Mouse (Mus musculus): ENCODE data around the gene Zfp575. TPM values are rescaled to one million over a fixed set of nuclear protein-coding genes. Genes with fewer than 3 reads are reported as not detected.

The Zfp575 gene
- polyA plus RNA-seq, 1 experiment from 2014 or later, result 3.0 TPM

DNA sequence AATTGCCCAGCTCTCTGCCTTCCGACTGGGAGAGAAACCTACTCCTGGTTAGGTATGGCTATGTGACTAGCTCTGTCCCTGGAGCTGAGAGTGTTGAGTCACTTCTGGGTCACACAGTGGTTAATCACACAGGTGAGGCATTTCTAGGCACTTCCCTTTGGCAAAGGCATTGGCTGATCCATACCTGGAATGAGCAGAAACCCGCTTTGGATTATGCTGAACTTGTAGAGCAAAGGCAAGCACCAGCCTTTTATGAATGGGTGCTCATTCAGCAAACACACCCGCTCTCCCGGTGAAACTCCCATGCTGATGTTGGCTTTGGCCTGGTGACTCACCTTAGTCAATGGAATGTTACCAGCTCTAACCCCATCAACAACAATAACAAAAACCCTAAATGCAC is 47.8 kb downstream of the Zfp575 start:
- no peak overlapping the region for H3K27ac ChIP-seq (ENCODE audit: low read depth, low read length)
- H3K36me3 ChIP-seq (ENCODE audit: control insufficient read depth, insufficient read depth, low read length), result peaks cover 13% of the 10 kb centered on the region; the same call in 1 of the 2 replicates
- no peaks in the 10 kb centered on the region for H3K9me3 ChIP-seq (ENCODE audit: control insufficient read depth, low read length)
- no peak overlapping the region for H3K4me2 ChIP-seq (replicated peaks; ENCODE audit: low read depth, low read length)
- ATAC-seq (ENCODE audit: low FRiP score, low TSS enrichment), result no peak
- H3K27me3 ChIP-seq (ENCODE audit: control insufficient read depth, insufficient read depth, low read length), result no peaks in the 10 kb centered on the region
- peaks cover 10% of the 10 kb centered on the region for H3K4me1 ChIP-seq (ENCODE audit: control insufficient read depth, insufficient read depth, low read length)
- whole genome bisulfite sequencing, result 95% methylated on average over 4 of the region's 4 CpGs
- H3K9ac ChIP-seq (ENCODE audit: low read depth, low read length), result no peak overlapping the region
- H3K4me3 ChIP-seq (ENCODE audit: low read length), result no peak overlapping the region

DNA sequence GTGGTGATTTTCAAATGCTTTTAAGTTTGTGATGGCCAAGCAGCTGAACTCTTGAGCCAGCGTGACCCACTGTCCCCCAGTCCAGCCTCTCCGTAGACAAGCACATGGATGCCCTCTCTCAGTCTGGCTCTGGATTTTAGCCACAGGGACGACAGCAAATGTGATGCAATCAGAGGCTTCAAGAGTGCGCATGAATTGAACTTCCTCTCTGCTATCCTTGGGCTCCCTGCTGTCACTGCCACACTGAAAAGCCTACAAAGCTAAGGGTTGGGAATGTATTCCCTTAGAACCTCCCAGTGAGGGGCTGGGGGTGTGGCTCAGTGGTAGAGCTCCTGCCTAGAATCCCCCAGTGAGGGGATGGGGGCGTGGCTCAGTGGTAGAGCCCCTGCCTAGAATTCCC is 48.7 kb downstream of the Zfp575 start:
- WGBS, result 76% methylated on average over 5 of the region's 5 CpGs
- Histone ChIP-seq H3K9ac (ENCODE audit: low read depth, low read length) (no peak overlapping the region), H3K9me3 (ENCODE audit: control insufficient read depth, low read length) (no peaks in the 10 kb centered on the region), H3K4me1 (ENCODE audit: control insufficient read depth, insufficient read depth, low read length) (peaks cover 13% of the 10 kb centered on the region), H3K36me3 (ENCODE audit: control insufficient read depth, insufficient read depth, low read length) (peaks cover 22% of the 10 kb centered on the region; the same call in 1 of the 2 replicates), H3K27ac (ENCODE audit: low read depth, low read length) (no peak overlapping the region), H3K27me3 (ENCODE audit: control insufficient read depth, insufficient read depth, low read length) (no peaks in the 10 kb centered on the region; the same call in 1 of the 2 replicates), H3K4me2 (replicated peaks; ENCODE audit: low read depth, low read length) (no peak overlapping the region), H3K4me3 (ENCODE audit: low read length) (no peak overlapping the region)
- no peak for ATAC-seq (ENCODE audit: low FRiP score, low TSS enrichment)

DNA sequence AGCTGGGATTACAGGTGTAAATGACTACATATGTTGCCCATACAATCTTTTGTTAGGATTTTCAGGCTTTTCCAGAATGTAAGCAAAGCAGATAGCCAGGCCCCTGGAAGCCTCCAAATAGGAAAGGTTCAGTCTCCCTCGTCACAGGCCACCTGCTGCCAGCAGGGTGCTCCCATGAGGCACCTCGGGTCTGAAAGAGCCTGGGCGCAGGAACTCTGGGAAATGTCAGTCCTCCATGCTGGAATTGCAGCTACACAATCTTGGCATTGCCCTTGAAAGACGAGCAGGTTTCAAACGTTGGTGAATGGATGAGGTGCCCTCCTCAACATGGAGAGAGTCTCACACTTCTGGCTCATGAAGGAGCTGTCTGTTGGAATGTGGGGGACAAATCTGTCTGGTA is 49.3 kb downstream of the Zfp575 start:
- Histone ChIP-seq H3K4me1 (ENCODE audit: control insufficient read depth, insufficient read depth, low read length) (peaks cover 15% of the 10 kb centered on the region), H3K4me2 (replicated peaks; ENCODE audit: low read depth, low read length) (no peak overlapping the region), H3K27ac (ENCODE audit: low read depth, low read length) (no peak overlapping the region), H3K36me3 (ENCODE audit: control insufficient read depth, insufficient read depth, low read length) (peaks cover 27% of the 10 kb centered on the region), H3K9ac (ENCODE audit: low read depth, low read length) (no peak overlapping the region), H3K27me3 (ENCODE audit: control insufficient read depth, insufficient read depth, low read length) (no peaks in the 10 kb centered on the region; the same call in 1 of the 2 replicates), H3K9me3 (ENCODE audit: control insufficient read depth, low read length) (no peaks in the 10 kb centered on the region), H3K4me3 (ENCODE audit: low read length) (no peak overlapping the region)
- WGBS, result 51% methylated on average over 5 of the region's 5 CpGs
- ATAC-seq (ENCODE audit: low FRiP score, low TSS enrichment), result no peak

DNA sequence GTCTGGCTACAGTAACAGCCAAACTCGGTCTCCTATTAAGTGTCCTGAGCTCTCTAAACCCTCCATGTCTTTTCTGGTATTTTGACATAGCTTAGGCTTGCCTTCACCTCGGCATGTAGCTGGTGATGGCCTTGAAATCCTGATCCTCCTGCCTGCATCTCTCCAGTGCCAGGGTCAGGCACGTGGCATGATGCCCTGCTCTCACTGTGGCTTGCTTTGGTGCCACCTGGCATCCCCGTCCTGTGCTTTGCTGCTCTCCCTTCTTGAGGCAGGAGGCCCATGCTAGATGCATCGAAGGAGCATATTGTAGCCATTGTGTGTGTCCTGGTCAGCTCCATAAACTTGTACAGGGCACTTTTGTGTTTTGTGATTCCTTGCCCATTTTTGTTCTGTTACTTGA is 49.9 kb downstream of the Zfp575 start:
- H3K4me3 ChIP-seq (ENCODE audit: low read length), result no peak overlapping the region
- no peaks in the 10 kb centered on the region for H3K9me3 ChIP-seq (ENCODE audit: control insufficient read depth, low read length)
- no peak overlapping the region for H3K4me2 ChIP-seq (replicated peaks; ENCODE audit: low read depth, low read length)
- ATAC-seq (ENCODE audit: low FRiP score, low TSS enrichment), result no peak
- H3K27ac ChIP-seq (ENCODE audit: low read depth, low read length), result no peak overlapping the region
- H3K27me3 ChIP-seq (ENCODE audit: control insufficient read depth, insufficient read depth, low read length), result no peaks in the 10 kb centered on the region; the same call in 1 of the 2 replicates
- H3K4me1 ChIP-seq (ENCODE audit: control insufficient read depth, insufficient read depth, low read length), result peaks cover 15% of the 10 kb centered on the region
- 63% methylated on average over 5 of the region's 5 CpGs for WGBS
- no peak overlapping the region for H3K9ac ChIP-seq (ENCODE audit: low read depth, low read length)
- H3K36me3 ChIP-seq (ENCODE audit: control insufficient read depth, insufficient read depth, low read length), result peaks cover 30% of the 10 kb centered on the region

DNA sequence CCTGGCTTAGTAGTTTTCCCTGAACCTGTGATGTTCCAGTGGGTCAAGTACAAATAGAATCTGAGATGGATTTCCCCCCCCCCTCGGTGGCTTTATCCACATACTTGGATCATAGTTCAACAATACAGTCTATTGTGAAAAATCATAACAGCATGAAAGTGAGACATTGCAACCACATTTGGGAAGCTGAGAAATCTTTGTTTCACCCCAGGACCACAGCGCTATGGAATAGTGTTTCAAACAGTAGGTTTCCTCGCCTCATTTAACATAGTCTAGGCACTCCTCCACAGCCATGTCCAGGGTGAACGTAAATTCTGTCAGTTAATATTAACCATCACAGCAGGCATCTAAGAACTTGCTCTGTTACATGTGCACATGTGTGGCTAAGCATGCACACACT is 50.4 kb downstream of the Zfp575 start:
- H3K4me3 ChIP-seq (ENCODE audit: low read length), result no peak overlapping the region
- H3K9me3 ChIP-seq (ENCODE audit: control insufficient read depth, low read length), result no peaks in the 10 kb centered on the region
- peaks cover 30% of the 10 kb centered on the region for H3K36me3 ChIP-seq (ENCODE audit: control insufficient read depth, insufficient read depth, low read length)
- H3K4me1 ChIP-seq (ENCODE audit: control insufficient read depth, insufficient read depth, low read length), result peaks cover 19% of the 10 kb centered on the region
- 25% methylated on average over 4 of the region's 4 CpGs for WGBS
- H3K27ac ChIP-seq (ENCODE audit: low read depth, low read length), result no peak overlapping the region
- ATAC-seq (ENCODE audit: low FRiP score, low TSS enrichment), result peak; percentile 36; the same call in 1 of the 2 replicates
- no peaks in the 10 kb centered on the region; the same call in 1 of the 2 replicates for H3K27me3 ChIP-seq (ENCODE audit: control insufficient read depth, insufficient read depth, low read length)
- no peak overlapping the region; the same call in 1 of the 2 replicates for H3K9ac ChIP-seq (ENCODE audit: low read depth, low read length)
- H3K4me2 ChIP-seq (replicated peaks; ENCODE audit: low read depth, low read length), result no peak overlapping the region

DNA sequence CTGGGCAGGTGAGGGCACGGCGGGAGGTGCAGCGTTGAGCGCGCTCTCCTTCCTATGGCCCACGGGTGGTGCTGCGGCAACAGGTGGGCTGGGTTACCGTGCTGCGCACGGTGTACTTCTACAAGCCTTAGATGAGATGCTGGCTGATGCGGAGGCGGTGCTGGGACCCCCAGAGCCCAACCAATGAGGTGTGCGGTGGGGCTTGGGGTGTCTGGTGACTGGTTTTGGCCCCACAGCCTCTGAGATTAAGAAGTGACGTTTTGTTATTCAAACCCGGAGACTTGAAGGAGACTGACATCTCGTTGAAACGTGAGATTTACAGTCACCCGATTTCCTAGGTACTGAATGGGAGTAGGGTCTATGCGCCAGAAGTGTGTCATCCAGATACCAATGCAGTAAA is 53.1 kb downstream of the Zfp575 start:
- Histone ChIP-seq H3K4me2 (replicated peaks; ENCODE audit: low read depth, low read length) (peak overlapping the region; percentile 30), H3K27me3 (ENCODE audit: control insufficient read depth, insufficient read depth, low read length) (no peaks in the 10 kb centered on the region; the same call in 1 of the 2 replicates), H3K4me1 (ENCODE audit: control insufficient read depth, insufficient read depth, low read length) (peaks cover 31% of the 10 kb centered on the region), H3K9ac (ENCODE audit: low read depth, low read length) (peak overlapping the region; percentile 34; the same call in 1 of the 2 replicates), H3K27ac (ENCODE audit: low read depth, low read length) (no peak overlapping the region), H3K36me3 (ENCODE audit: control insufficient read depth, insufficient read depth, low read length) (peaks cover 30% of the 10 kb centered on the region), H3K9me3 (ENCODE audit: control insufficient read depth, low read length) (no peaks in the 10 kb centered on the region), H3K4me3 (ENCODE audit: low read length) (0 out of 2 replicates have a peak overlapping the region, but pooled peaks have one; percentile 3)
- WGBS, result 32% methylated on average over 19 of the region's 19 CpGs
- ATAC-seq (ENCODE audit: low FRiP score, low TSS enrichment), result no peak

Other genes starting within 250 kb of the Zfp575 start
- gene Lypd5, start 238.4 kb downstream of the Zfp575 start, polyA plus RNA-seq (2014; fragmentation: Nextera tagmentation; extraction: Ambion mirVana), result not detected in 2 replicates
- gene Kcnn4, start 217.4 kb downstream of the Zfp575 start, polyA plus RNA-seq (2014; fragmentation: Nextera tagmentation; extraction: Ambion mirVana), result 2.6 and 3.3 TPM in 2 replicates
- gene Smg9, start 188.0 kb downstream of the Zfp575 start, polyA plus RNA-seq (2014; fragmentation: Nextera tagmentation; extraction: Ambion mirVana), result 25.0 and 32.3 TPM in 2 replicates
- not detected in 2 replicates for gene Irgc1, start 135.3 kb downstream of the Zfp575 start, polyA plus RNA-seq (2014; fragmentation: Nextera tagmentation; extraction: Ambion mirVana)
- gene Plaur, start 125.2 kb downstream of the Zfp575 start, polyA plus RNA-seq (2014; fragmentation: Nextera tagmentation; extraction: Ambion mirVana), result 14.1 TPM in 2 replicates
- 1.5 and 5.9 TPM in 2 replicates for gene Cadm4, start 105.6 kb downstream of the Zfp575 start, polyA plus RNA-seq (2014; fragmentation: Nextera tagmentation; extraction: Ambion mirVana)
- gene Zfp428, start 80.6 kb downstream of the Zfp575 start, polyA plus RNA-seq (2014; fragmentation: Nextera tagmentation; extraction: Ambion mirVana), result 54.5 and 70.3 TPM in 2 replicates
- 0.17 and 0.61 TPM in 2 replicates for gene AC161166.1, start 75.2 kb downstream of the Zfp575 start, polyA plus RNA-seq (2014; fragmentation: Nextera tagmentation; extraction: Ambion mirVana)
- 5.0 and 9.5 TPM in 2 replicates for gene Irgq, start 57.0 kb downstream of the Zfp575 start, polyA plus RNA-seq (2014; fragmentation: Nextera tagmentation; extraction: Ambion mirVana)
- gene Pinlyp, start 41.5 kb downstream of the Zfp575 start, polyA plus RNA-seq (2014; fragmentation: Nextera tagmentation; extraction: Ambion mirVana), result 0.43 TPM in 1 of 2 replicates, not detected in the other
- 109 and 136 TPM in 2 replicates for gene Xrcc1, start 41.4 kb downstream of the Zfp575 start, polyA plus RNA-seq (2014; fragmentation: Nextera tagmentation; extraction: Ambion mirVana)
- gene Ethe1, start 98 bp downstream of the Zfp575 start, polyA plus RNA-seq (2014; fragmentation: Nextera tagmentation; extraction: Ambion mirVana), result 51.8 and 53.6 TPM in 2 replicates
- 0.24 and 0.32 TPM in 2 replicates for gene Phldb3, start 23.1 kb upstream of the Zfp575 start, polyA plus RNA-seq (2014; fragmentation: Nextera tagmentation; extraction: Ambion mirVana)
- gene Lypd3, start 48.9 kb upstream of the Zfp575 start, polyA plus RNA-seq (2014; fragmentation: Nextera tagmentation; extraction: Ambion mirVana), result 0.27 and 0.76 TPM in 2 replicates
- gene Tex101, start 89.0 kb upstream of the Zfp575 start, polyA plus RNA-seq (2014; fragmentation: Nextera tagmentation; extraction: Ambion mirVana), result not detected in 2 replicates
- not detected in 2 replicates for gene BC049730, start 121.6 kb upstream of the Zfp575 start, polyA plus RNA-seq (2014; fragmentation: Nextera tagmentation; extraction: Ambion mirVana)
- gene Gm4763, start 139.3 kb upstream of the Zfp575 start, polyA plus RNA-seq (2014; fragmentation: Nextera tagmentation; extraction: Ambion mirVana), result not detected in 2 replicates
- gene Cd177, start 172.7 kb upstream of the Zfp575 start, polyA plus RNA-seq (2014; fragmentation: Nextera tagmentation; extraction: Ambion mirVana), result 0.24 and 0.36 TPM in 2 replicates
- 0.39 and 0.41 TPM in 2 replicates for gene Ceacam10, start 189.6 kb upstream of the Zfp575 start, polyA plus RNA-seq (2014; fragmentation: Nextera tagmentation; extraction: Ambion mirVana)